18 mouse cellular contexts compared by ENCODE assay signal in the genomic region with DNA sequence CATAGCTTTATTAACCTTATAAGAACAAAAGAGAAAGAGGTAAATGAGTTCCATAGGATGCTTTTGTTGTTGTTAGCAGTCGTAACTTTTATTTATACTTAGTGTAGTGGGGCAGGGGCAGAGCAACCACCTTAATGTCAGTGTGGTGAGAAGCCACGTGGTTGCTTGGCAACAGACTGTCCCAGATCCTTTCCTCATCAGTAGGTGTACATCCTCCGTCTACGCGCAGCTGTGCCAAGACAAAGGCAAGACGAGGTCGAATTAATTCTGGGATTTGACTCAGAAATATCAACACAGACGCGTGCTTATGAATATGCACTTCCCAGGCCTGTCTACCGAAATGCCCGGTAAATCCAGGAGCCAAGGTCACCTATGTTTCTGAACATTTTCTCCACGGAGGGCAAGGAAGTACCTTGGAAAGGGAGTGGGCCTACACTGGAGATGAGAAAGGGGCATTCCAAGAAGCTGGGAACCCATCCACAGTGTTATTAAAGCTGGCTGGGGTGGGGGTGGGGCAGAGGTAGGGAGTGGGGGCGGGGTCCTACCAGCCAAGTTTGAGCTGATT. TPM values are rescaled to one million over a fixed set of nuclear protein-coding genes. Genes with fewer than 3 reads are reported as not detected.
A peak's percentile ranks its signal among the peaks of the same experiment; 100 is the strongest.
DNase-seq lines count a peak whose midpoint lies in the region; ATAC-seq and TF ChIP-seq lines count a peak whose summit lies in the region.
"Had no signal": no experiment of that assay in that cellular context is flagged by ENCODE, and none has a peak within 500 bp of the region (broad histone marks: within the 10 kb centered on the region; RNA-seq: fewer than 3 reads in every experiment).

No protein-coding gene starts in this region.

- H3K4me1 ChIP-seq in testis, adult 2 months (ENCODE audit: control insufficient read depth, insufficient read depth, low read length) = peaks cover 9% of the 10 kb centered on the region
- no peaks in the 10 kb centered on the region for H3K4me1 ChIP-seq in midbrain, postnatal 0 days (ENCODE audit: insufficient read depth, low read length)
- H3K4me1 ChIP-seq: embryonic facial prominence, embryonic 13.5 days; limb, embryonic 13.5 days had no signal

- peak overlapping the region; percentile 20 for H3K4me3 ChIP-seq in testis, adult 2 months (ENCODE audit: control insufficient read depth, low read depth, low read length)
- H3K4me3 ChIP-seq in midbrain, postnatal 0 days (ENCODE audit: low read depth, low read length) = no peak overlapping the region
- H3K4me3 ChIP-seq: embryonic facial prominence, embryonic 13.5 days; limb, embryonic 13.5 days had no signal

- H3K9ac ChIP-seq in midbrain, postnatal 0 days (replicated peaks; ENCODE audit: low read length, poor library complexity, severe bottlenecking) = no peak overlapping the region
- H3K9ac ChIP-seq: embryonic facial prominence, embryonic 13.5 days; limb, embryonic 13.5 days had no signal

- TF ChIP-seq POLR2A in testis, adult 2 months (IDR thresholded peaks at IDR 0.05; ENCODE audit: control insufficient read depth, low read depth, low read length) = no peak

- H3K4me2 ChIP-seq in midbrain, postnatal 0 days (ENCODE audit: low read depth, low read length, poor library complexity, severe bottlenecking) = no peak overlapping the region
- H3K4me2 ChIP-seq: embryonic facial prominence, embryonic 13.5 days; limb, embryonic 13.5 days had no signal

- H3K36me3 ChIP-seq in testis, adult 2 months (ENCODE audit: control insufficient read depth, insufficient read depth, low read length) = no peaks in the 10 kb centered on the region
- H3K36me3 ChIP-seq in midbrain, postnatal 0 days (ENCODE audit: insufficient read depth, low read length) = no peaks in the 10 kb centered on the region
- H3K36me3 ChIP-seq: embryonic facial prominence, embryonic 13.5 days; limb, embryonic 13.5 days had no signal

- 56% methylated on average over 13 of the region's 13 CpGs for WGBS in midbrain, postnatal 0 days

- H3K27me3 ChIP-seq in testis, adult 2 months (ENCODE audit: control insufficient read depth, insufficient read depth, low read length) = no peaks in the 10 kb centered on the region
- no peaks in the 10 kb centered on the region for H3K27me3 ChIP-seq in midbrain, postnatal 0 days (ENCODE audit: insufficient read depth, low read length)
- H3K27me3 ChIP-seq: embryonic facial prominence, embryonic 13.5 days; limb, embryonic 13.5 days had no signal

- no peak overlapping the region for H3K27ac ChIP-seq in testis, adult 2 months (ENCODE audit: control insufficient read depth, insufficient read depth, low read depth, low read length)
- no peak overlapping the region for H3K27ac ChIP-seq in midbrain, postnatal 0 days (ENCODE audit: low read depth, low read length)
- H3K27ac ChIP-seq: embryonic facial prominence, embryonic 13.5 days; limb, embryonic 13.5 days had no signal

- DNase-seq in frontal cortex, postnatal 10 days (ENCODE audit: low spot score in 2 of 2) = no peak
- DNase-seq in testis, postnatal 10 days (ENCODE audit: low spot score) = no peak
- no peak for DNase-seq in midbrain, postnatal 0 days (ENCODE audit: low spot score)
- no peak for DNase-seq in cerebellum, postnatal 4 days (ENCODE audit: low spot score in 2 of 2)
- DNase-seq in kidney, adult 8-10 months = no peak
- no peak for DNase-seq in T-cell, adult 2 months (ENCODE audit: low spot score)
- DNase-seq: adrenal gland, adult 8-10 months; cerebellum, postnatal 14 days; gastrocnemius, postnatal 36 days; kidney, postnatal 36 days; lung, postnatal 4 days; spleen, adult 18-20 months; thymus, postnatal 4 days had no signal

- peak; percentile 66; the same call in 1 of the 2 replicates for ATAC-seq in frontal cortex, adult (ENCODE audit: low TSS enrichment)
- peak; percentile 21; the same call in 1 of the 2 replicates for ATAC-seq in midbrain, postnatal 0 days (ENCODE audit: low FRiP score)

- TF ChIP-seq CTCF in testis, adult 2 months (IDR thresholded peaks at IDR 0.05; ENCODE audit: control insufficient read depth, insufficient read depth, insufficient replicate concordance, low read depth, low read length) = no peak
- no peak for TF ChIP-seq CTCF in midbrain, postnatal 0 days (IDR thresholded peaks at IDR 0.05)

- H3K9me3 ChIP-seq in midbrain, postnatal 0 days (ENCODE audit: low read length) = no peaks in the 10 kb centered on the region
- H3K9me3 ChIP-seq: embryonic facial prominence, embryonic 13.5 days; limb, embryonic 13.5 days had no signal

RNA-seq across cellular contexts. Expression of a gene that starts 58.4 kb away (rescaled TPM):
- 0.19 and 0.26 TPM in 2 replicates for polyA plus RNA-seq in testis, adult 2 months (2012; rRNA removed)
- 48.6 and 50.3 TPM in 2 replicates for total RNA-seq in midbrain, postnatal 0 days (2014; rRNA removed)
- 9.5 and 10.7 TPM in 2 replicates for polyA plus RNA-seq in midbrain, postnatal 0 days (2015; fragmentation: Nextera tagmentation; extraction: Ambion mirVana)
- polyA plus RNA-seq: liver, embryonic 16.5 days had no signal
